Mouse (Mus musculus): ENCODE results near the gene Dag1.
A peak's percentile ranks its signal among the peaks of the same experiment; 100 is the strongest.

- TF ChIP-seq CTCF (IDR thresholded peaks at IDR 0.05) (peak; percentile 100), POLR2A (IDR thresholded peaks at IDR 0.05; ENCODE audit: insufficient read depth, low read depth, low read length) (no peak)
Observed at GRCm38 (mm10) chr9:108284410-108284809, 20.7 kb upstream of the Dag1 start.
